Mouse (Mus musculus): Measurements from ENCODE around the gene Pard3b.

- no peak for TF ChIP-seq CTCF (IDR thresholded peaks at IDR 0.05)
- TF ChIP-seq POLR2A (IDR thresholded peaks at IDR 0.05; ENCODE audit: insufficient read depth, low read depth, low read length): no peak
Measured at GRCm38 (mm10) chr1:62216568-62216967, 577.9 kb downstream of the Pard3b start.
